Mouse (Mus musculus): ENCODE results near the gene Sde2. TPM values are rescaled to one million over a fixed set of nuclear protein-coding genes. Genes with fewer than 3 reads are reported as not detected.
A peak's percentile ranks its signal among the peaks of the same experiment; 100 is the strongest.
"Not testable (repeated sequence)": the region's sequence is repeated elsewhere in the genome, so short reads cannot be mapped to it uniquely, and the experiment has no call there.

Sde2 gene
- polyA plus RNA-seq, 1 experiment: 7.1 TPM

GRCm38 (mm10) chr1:180835273-180836015 is 15.5 kb upstream of the Sde2 start:
- Histone ChIP-seq H3K27ac (ENCODE audit: insufficient read depth, low read length) (no peak overlapping the region), H3K4me1 (ENCODE audit: control insufficient read depth, insufficient read depth, insufficient read length) (peaks cover 4% of the 10 kb centered on the region; the same call in 1 of the 2 replicates), H3K4me3 (ENCODE audit: extremely low read depth, insufficient read depth, insufficient read length) (no peak overlapping the region), H3K27me3 (ENCODE audit: control insufficient read depth, insufficient read depth, low read length) (no peaks in the 10 kb centered on the region), H3K36me3 (ENCODE audit: control insufficient read depth, insufficient read depth, low read length) (no peaks in the 10 kb centered on the region)
- 35% methylated on average over 10 of the region's 10 CpGs for WGBS
- TF ChIP-seq POLR2A (IDR thresholded peaks at IDR 0.05; ENCODE audit: low read depth, low read length): no peak
- no peak for TF ChIP-seq CTCF (IDR thresholded peaks at IDR 0.05; ENCODE audit: extremely low read depth, insufficient read depth, insufficient read length, insufficient replicate concordance)
- no peak for DNase-seq (ENCODE audit: low read depth in 1 of 2, low spot score in 2 of 2)

GRCm38 (mm10) chr1:180836467-180836866 is 14.5 kb upstream of the Sde2 start:
- H3K4me1 ChIP-seq (ENCODE audit: control insufficient read depth, insufficient read depth, insufficient read length); H3K27me3 ChIP-seq (ENCODE audit: control insufficient read depth, insufficient read depth, low read length); H3K27ac ChIP-seq (ENCODE audit: insufficient read depth, low read length); DNase-seq (ENCODE audit: low read depth in 1 of 2, low spot score in 2 of 2); H3K36me3 ChIP-seq (ENCODE audit: control insufficient read depth, insufficient read depth, low read length); H3K4me3 ChIP-seq (ENCODE audit: extremely low read depth, insufficient read depth, insufficient read length): not testable (repeated sequence)
- 91% methylated on average over 8 of the region's 8 CpGs for WGBS

- no peaks in the 10 kb centered on the region for H3K36me3 ChIP-seq (ENCODE audit: control insufficient read depth, insufficient read depth, low read length)
- 97% methylated on average over 5 of the region's 5 CpGs for WGBS
- H3K27ac ChIP-seq (ENCODE audit: insufficient read depth, low read length): no peak overlapping the region
- no peaks in the 10 kb centered on the region for H3K27me3 ChIP-seq (ENCODE audit: control insufficient read depth, insufficient read depth, low read length)
- no peaks in the 10 kb centered on the region; the same call in 1 of the 2 replicates for H3K4me1 ChIP-seq (ENCODE audit: control insufficient read depth, insufficient read depth, insufficient read length)
- TF ChIP-seq CTCF (IDR thresholded peaks at IDR 0.05; ENCODE audit: extremely low read depth, insufficient read depth, insufficient read length, insufficient replicate concordance) (no peak), POLR2A (IDR thresholded peaks at IDR 0.05; ENCODE audit: low read depth, low read length) (no peak)
- no peak overlapping the region for H3K4me3 ChIP-seq (ENCODE audit: extremely low read depth, insufficient read depth, insufficient read length)
- DNase-seq (ENCODE audit: low read depth in 1 of 2, low spot score in 2 of 2): no peak
Measured at GRCm38 (mm10) chr1:180837186-180837585, 13.7 kb upstream of the Sde2 start.

GRCm38 (mm10) chr1:180838014-180838413 is 12.9 kb upstream of the Sde2 start:
- no peak for DNase-seq (ENCODE audit: low read depth in 1 of 2, low spot score in 2 of 2)
- no peaks in the 10 kb centered on the region for H3K36me3 ChIP-seq (ENCODE audit: control insufficient read depth, insufficient read depth, low read length)
- 84% methylated on average over 6 of the region's 6 CpGs for WGBS
- TF ChIP-seq CTCF (IDR thresholded peaks at IDR 0.05; ENCODE audit: extremely low read depth, insufficient read depth, insufficient read length, insufficient replicate concordance) (no peak), POLR2A (IDR thresholded peaks at IDR 0.05; ENCODE audit: low read depth, low read length) (no peak)
- H3K27me3 ChIP-seq (ENCODE audit: control insufficient read depth, insufficient read depth, low read length): no peaks in the 10 kb centered on the region
- H3K4me3 ChIP-seq (ENCODE audit: extremely low read depth, insufficient read depth, insufficient read length): no peak overlapping the region
- H3K27ac ChIP-seq (ENCODE audit: insufficient read depth, low read length): no peak overlapping the region
- H3K4me1 ChIP-seq (ENCODE audit: control insufficient read depth, insufficient read depth, insufficient read length): no peaks in the 10 kb centered on the region; the same call in 1 of the 2 replicates

GRCm38 (mm10) chr1:180839201-180839910 is 11.6 kb upstream of the Sde2 start:
- no peak for DNase-seq (ENCODE audit: low read depth in 1 of 2, low spot score in 2 of 2)
- no peak overlapping the region for H3K27ac ChIP-seq (ENCODE audit: insufficient read depth, low read length)
- H3K36me3 ChIP-seq (ENCODE audit: control insufficient read depth, insufficient read depth, low read length): no peaks in the 10 kb centered on the region
- no peak overlapping the region for H3K4me3 ChIP-seq (ENCODE audit: extremely low read depth, insufficient read depth, insufficient read length)
- no peaks in the 10 kb centered on the region; the same call in 1 of the 2 replicates for H3K4me1 ChIP-seq (ENCODE audit: control insufficient read depth, insufficient read depth, insufficient read length)
- no peaks in the 10 kb centered on the region for H3K27me3 ChIP-seq (ENCODE audit: control insufficient read depth, insufficient read depth, low read length)
- TF ChIP-seq POLR2A (IDR thresholded peaks at IDR 0.05; ENCODE audit: low read depth, low read length) (no peak), CTCF (IDR thresholded peaks at IDR 0.05; ENCODE audit: extremely low read depth, insufficient read depth, insufficient read length, insufficient replicate concordance) (no peak)
- 94% methylated on average over 8 of the region's 8 CpGs for WGBS

GRCm38 (mm10) chr1:180841561-180842300 is 9.2 kb upstream of the Sde2 start:
- no peak for TF ChIP-seq POLR2A (IDR thresholded peaks at IDR 0.05; ENCODE audit: low read depth, low read length)
- TF ChIP-seq CTCF (IDR thresholded peaks at IDR 0.05; ENCODE audit: extremely low read depth, insufficient read depth, insufficient read length, insufficient replicate concordance): no peak
- WGBS: 93% methylated on average over 8 of the region's 8 CpGs
- Histone ChIP-seq H3K27ac (ENCODE audit: insufficient read depth, low read length) (no peak overlapping the region), H3K4me1 (ENCODE audit: control insufficient read depth, insufficient read depth, insufficient read length) (no peaks in the 10 kb centered on the region; the same call in 1 of the 2 replicates), H3K36me3 (ENCODE audit: control insufficient read depth, insufficient read depth, low read length) (no peaks in the 10 kb centered on the region), H3K27me3 (ENCODE audit: control insufficient read depth, insufficient read depth, low read length) (no peaks in the 10 kb centered on the region), H3K4me3 (ENCODE audit: extremely low read depth, insufficient read depth, insufficient read length) (no peak overlapping the region)
- DNase-seq (ENCODE audit: low read depth in 1 of 2, low spot score in 2 of 2): peak in 1 of 2 experiments; percentile 30

Data from spleen, adult 2 months (tissue).